Mouse (Mus musculus): Measurements from ENCODE around the gene Pheta1.

GRCm38 (mm10) chr5:121876901-121877300 is 28.1 kb downstream of the Pheta1 start:
- no peak for TF ChIP-seq CTCF (IDR thresholded peaks at IDR 0.05; ENCODE audit: low read depth)
- no peak for TF ChIP-seq EP300 (IDR thresholded peaks at IDR 0.05; ENCODE audit: low read depth)
